Mouse (Mus musculus) induced T-regulatory cell, adult 2 months (primary cell): ENCODE measurements around the gene Mettl1.

Source experiments
- DNase-seq: peaks from one replicate; pipeline ENCODE4 v3.0.0-alpha.2; 2012; ENCODE audit warnings: low read depth

Mettl1 gene

DNA sequence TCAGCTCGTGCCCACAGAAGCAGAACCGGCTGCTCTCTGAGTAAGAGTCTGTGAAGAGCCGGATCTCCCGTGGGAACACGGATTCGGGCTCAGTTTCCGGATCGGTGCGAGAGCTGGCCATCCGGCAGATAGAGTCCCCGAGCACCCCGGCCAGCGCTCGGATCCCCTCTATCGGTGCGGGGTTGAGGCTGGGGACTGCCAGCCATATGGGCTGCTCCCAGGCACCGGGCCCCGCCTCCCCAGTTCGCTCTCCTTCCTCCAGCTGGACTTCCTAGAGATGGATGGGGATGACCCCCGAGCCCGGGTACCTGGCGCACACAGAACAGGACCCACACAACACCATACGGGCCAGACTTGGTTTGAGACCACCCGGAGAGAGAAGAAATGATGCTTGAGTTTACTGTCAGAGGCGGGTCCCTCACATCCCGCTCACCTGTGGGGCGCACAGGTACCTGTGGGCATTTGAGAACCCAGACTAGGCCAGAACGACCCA is at the start of gene Mettl1, which contains the start of gene Eef1akmt3:
TSS of gene Mettl1 (plus strand) at position 141 of the 493 bp plus-strand sequence.
TSS of gene Eef1akmt3 (minus strand) at position 240 of the 493 bp plus-strand sequence.
- DNase-seq = no peak

- DNase-seq = no peak
These were observed 49.5 kb upstream of the Mettl1 start for GRCm38 (mm10) chr10:126991676-126992075.

DNA sequence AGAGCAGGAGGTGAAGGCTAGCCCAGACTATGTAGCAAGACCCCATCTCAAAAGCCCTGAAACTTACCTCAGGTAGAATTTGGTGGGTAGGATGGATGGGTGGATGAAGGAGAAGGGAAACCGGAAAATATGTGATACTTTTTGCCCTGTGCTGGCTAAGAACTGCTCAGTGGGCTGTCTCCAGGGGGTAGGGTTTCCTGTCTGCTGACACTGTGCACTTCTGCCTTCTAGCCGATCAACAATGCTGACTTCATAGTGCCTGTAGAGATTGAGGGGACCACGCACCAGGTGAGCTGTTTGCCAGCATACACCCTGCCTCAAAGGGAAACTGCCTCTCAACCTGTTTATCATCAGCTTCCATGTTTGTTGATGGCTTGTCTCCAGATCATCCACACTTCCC is 47.6 kb upstream of the Mettl1 start:
- no peak for DNase-seq

- no peak for DNase-seq
These were observed 43.7 kb upstream of the Mettl1 start for GRCm38 (mm10) chr10:126997340-126998113.

DNA sequence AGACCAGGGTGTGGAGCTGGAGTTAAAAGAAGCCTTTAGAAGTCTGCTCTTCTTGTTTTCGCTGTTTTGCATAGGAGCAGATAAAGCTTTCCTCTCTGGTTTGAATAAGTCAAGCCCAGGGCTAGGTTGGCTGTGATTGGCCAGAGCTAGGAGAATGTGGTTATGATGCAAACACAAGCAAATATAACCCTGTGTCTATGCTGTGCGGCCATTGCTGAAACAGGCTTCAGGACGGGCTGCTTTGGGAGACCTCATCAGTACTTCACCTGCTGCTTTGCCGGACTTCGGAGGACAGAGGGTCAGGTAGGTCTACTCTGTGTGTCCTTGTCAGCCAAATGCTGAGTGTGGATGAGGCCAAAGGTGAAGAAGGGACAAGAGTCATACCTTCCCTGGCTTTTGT is 40.7 kb upstream of the Mettl1 start, which contains the start of gene Avil:
TSS of gene Avil (plus strand) at position 181 of the 400 bp plus-strand sequence.
- DNase-seq = no peak

GRCm38 (mm10) chr10:127001297-127001696 is 39.9 kb upstream of the Mettl1 start:
- no peak for DNase-seq

DNA sequence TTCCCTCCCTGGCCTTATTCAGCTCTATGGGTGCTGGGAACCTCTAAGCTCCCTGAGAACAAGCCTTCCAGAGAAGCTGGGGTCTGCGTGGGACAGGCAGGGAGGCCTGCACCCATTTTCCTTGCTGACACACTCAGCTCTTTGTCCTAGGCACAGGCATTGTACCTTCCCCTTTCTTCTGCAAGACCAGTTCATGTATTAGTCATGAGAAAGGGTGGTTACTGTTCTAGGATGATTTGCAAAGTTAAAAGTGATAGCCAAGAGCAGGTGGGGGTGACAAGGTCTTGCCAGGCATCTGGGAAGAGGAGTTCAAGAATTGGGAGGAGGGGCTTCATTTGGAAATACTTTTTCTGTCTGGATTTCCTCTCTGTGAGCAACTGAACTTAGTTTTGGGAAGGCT is 39.2 kb upstream of the Mettl1 start:
- no peak for DNase-seq

DNA sequence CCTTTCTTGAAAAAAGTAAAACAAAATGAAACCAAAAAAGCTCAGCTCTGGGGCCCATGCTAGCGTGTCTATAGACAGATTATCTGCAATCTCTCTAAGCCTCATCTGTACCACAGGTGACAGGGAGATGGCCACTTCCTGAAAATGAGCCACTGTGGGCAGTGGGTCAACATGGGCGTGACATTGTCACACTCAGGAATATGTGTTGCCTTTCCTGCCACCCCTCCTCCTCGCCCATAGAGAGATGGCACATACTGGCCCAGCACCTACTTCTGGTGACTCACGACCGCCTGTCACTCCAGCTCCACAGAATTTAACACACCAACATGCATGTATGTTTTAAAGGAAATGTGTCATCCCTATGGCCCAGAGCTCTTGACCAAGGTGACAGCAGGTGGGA is 38.4 kb upstream of the Mettl1 start:
- DNase-seq = no peak

- no peak for DNase-seq
These were observed 37.9 kb upstream of the Mettl1 start for GRCm38 (mm10) chr10:127003334-127003733.

DNA sequence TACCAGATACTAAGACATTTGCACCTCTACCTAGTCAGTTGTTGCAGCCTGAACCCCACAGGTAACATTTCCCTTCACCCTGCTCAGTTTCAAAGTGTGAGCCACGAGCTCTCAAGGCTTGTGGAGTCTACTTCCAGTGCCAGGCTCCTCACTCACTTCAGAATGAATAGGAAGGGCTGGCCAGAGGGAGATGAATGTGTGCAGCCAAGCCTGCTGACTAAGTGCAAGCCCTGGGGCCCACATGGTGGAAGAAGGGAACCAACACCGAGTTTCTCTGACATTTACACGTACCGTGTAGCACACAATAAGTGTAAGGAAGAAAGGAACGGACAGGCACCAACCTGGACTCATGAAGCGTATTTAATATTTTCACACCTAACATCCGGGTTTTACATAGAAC is 37.4 kb upstream of the Mettl1 start:
- DNase-seq = no peak

DNA sequence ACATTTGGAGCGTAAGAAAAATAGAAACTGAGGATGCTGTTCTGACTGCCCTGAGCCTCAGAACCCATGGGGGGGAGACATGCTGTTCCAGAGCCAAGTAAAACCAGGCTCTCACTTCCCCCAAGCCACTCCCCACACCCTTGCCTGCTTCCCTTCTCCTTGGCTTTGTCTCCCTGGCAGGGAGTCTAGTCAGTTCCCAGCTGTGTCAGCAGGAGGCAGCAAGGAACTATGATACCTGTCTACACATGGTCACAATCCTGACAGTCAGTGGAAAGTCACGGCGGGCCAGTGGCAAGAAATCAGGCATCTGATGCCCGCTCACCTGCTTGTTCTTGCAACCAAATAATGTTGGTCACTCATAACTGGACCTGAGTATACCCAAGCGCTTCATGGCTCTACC is 24.7 kb upstream of the Mettl1 start:
- no peak for DNase-seq

DNA sequence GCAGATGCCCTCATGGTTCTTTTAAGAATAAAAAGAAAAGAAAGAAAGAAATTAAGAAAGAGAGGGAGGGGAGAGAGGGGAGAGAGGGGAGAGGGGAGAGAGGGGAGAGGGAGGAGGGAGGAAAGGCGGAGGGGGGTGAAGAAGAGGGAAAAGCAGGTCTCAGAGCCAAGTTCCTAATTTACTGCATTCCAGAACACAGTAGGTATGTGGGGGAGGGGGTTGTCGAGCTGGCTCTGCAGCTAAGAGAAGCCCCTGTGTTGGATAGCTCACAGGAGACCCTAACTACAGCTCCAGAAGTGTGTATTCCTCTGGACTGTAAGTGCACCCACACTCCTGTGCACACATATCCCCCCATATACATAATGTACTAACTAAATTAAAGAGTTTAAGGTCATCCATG is 24.1 kb upstream of the Mettl1 start:
- no peak for DNase-seq

DNA sequence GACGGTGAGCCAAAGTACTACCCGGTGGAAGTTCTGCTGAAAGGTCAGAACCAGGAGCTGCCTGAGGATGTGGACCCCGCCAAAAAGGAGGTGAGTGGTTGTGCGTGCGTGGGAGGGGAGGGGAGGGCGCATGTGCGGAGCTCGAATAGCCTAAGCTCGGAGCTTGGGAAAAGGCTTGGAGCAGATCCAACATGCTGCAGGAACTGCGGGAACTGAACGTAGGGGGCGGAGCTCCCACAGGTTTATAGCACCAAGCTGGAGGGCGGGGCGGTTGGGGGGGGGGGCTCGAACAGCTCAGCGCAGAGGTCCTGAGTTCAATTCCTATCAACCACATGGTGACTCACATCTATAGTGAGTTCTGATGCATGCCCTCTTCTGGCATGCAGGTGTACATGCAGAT is 22.8 kb upstream of the Mettl1 start:
- DNase-seq = no peak

GRCm38 (mm10) chr10:127030336-127031296 is 10.6 kb upstream of the Mettl1 start, which contains the start of gene Tsfm:
Tsfm (minus strand) TSS chr10:127030840.
- peak; percentile 93 for DNase-seq

- DNase-seq = no peak
These were observed 7.9 kb upstream of the Mettl1 start for GRCm38 (mm10) chr10:127033301-127033741.

GRCm38 (mm10) chr10:127036273-127036672 is 4.9 kb upstream of the Mettl1 start:
- no peak for DNase-seq

DNA sequence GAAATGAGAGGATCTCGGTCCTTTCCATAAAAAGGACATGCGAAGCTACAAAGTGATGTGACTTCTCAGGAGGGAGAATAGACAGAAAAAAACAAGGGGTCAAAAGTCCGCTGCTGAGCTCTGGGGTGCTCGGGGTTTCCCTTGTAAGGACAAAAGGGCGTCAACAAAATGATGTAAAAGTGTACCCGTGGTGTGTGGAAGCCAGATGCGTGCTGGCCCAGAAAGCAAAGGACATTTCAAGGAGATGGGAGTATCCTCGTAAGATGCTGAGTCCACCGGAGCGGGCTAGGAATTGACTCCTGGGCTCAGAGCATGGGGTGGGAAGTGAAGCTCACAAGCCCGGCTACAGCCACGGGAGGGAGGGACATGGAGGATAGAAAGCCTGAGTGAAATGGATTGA is 3.6 kb upstream of the Mettl1 start:
- DNase-seq = no peak

GRCm38 (mm10) chr10:127040569-127041214 is 522 bp upstream of the Mettl1 start:
- DNase-seq = peak; percentile 41

DNA sequence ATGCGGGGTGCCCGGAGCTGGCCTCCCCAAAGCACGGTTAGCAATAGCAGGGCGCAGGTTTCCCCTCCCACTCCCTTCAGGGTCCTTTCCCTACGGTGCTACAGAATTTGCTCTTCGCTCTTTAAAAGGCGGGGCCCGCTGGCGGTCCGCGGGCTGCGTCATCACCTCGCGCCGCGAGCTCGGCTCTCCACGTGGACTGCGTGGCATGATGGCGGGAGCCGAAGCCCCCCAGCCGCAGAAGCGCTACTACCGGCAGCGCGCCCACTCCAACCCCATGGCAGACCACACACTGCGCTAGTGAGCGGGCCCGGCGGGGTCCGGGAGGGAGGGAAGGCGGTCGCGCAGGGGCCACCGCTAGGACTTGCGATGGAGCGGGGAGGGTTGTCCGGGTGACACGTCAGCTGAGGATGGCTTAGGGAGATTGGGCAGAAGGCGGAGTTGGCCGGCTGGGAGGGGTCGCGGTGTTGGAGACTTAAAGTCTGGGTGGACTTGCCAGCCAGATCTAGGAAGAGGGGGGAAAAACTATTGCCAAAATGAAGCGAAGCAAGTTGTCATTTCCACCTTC is 642 bp downstream of the Mettl1 start:
- DNase-seq = peak; percentile 92

DNA sequence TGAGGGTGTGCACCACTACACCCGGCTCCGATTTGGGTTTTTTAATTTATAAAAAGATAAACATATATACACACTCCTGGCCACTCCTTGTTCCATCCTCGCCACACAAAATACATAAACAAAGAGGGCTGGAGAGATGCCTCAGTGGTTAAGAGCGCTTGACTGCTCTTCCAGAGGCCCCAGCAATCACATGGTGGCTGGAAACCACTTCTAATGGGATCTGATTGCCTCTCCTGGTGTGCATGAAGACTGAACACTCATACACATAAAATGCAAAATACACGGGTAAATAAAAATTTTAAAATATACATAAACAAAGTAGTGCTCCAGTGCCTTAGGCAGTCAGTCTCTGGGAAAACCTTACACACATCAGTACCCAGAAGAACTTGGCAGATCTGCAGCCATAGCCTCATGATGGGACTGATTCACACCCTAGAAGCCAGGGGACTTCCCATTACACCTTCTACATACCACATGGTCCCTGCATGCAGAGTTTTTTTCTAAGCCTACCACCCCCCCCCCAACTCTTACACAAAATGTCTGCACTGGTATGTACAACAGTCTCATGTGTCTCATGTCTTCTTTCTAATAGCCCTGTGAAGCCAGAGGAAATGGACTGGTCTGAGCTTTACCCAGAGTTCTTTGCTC is 1.4 kb downstream of the Mettl1 start:
- DNase-seq = peak; percentile 40

DNA sequence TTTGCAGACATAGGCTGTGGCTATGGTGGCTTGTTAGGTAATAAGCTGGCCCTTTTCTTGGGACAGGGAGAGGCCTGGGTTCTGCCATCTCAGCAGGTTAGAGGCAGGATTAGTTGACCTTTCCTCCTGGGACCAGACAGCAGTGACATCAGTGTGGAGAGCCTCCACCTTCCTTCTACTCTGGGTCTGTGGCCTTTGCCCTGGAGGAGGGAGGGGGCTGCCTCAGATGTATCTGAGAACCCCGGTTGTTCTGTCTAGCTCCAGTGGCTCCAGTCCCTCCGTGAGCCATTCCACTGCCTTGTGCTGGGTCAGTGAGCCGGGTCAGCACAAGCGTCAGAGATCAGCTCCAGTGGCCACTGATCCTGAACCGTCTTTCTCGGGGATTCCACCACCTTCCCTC is 2.0 kb downstream of the Mettl1 start:
- no peak for DNase-seq
